Mouse (Mus musculus): ENCODE data around the gene Mpig6b. TPM values are rescaled to one million over a fixed set of nuclear protein-coding genes. Genes with fewer than 3 reads are reported as not detected.

The Mpig6b gene
- polyA plus RNA-seq, 1 experiment from 2014 or later = 0.21 TPM

DNA sequence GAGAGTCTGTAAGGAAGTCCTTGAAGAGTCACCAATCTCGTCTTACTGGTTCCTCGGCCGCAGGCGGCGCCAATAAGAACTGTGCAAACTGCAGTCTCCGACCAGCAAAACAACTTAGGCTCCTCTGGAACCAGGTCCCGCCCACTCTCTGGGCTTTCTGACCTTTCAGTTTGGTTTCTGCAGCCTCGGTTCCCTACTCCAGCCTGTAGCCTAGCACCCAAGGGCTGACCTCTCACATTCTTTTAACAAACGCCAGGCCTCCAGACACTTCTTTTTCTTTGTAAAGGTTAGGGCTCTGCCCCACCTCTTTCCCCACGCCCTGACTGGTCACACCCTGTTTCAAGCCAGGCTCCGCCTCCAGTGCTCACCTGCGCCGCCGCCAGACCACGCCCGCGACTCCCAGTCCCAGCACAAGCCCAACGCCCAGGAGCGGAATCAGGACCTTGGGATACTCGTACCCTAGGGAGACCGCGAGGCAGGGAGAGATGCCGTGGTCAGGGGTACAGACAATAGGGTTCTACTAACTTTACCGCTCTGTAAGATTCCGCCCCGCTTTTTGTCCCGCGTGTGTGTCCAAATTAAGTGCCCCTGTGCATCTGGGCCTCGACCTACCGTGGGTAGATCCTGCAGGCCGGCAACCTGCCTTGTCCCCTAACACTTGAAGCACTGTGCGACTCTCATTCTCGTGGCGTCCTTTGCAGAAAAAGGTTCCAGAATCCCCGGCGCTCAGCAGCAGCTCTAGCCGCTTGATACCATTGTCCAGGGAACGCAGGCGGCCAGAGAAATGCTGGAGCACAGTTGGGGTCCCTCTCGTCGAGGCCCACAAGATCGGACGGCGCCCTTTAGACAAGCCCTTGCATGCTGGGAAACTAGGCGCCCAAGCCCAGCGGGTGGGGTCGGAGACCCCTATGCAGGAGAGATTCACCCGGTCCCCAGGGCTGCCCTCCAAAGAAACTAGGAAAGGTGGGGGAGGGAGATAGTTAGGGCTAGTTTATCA lies 735 bp downstream of the Mpig6b start, which contains the start of gene Ly6g6c:
Gene Ly6g6c (plus strand): TSS at position 438 of the 997 bp plus-strand sequence.
- H3K4me1 ChIP-seq (ENCODE audit: control insufficient read depth, insufficient read depth, low read length) = peaks cover 11% of the 10 kb centered on the region
- DNase-seq (peak; percentile 39), ATAC-seq (ENCODE audit: low FRiP score, low TSS enrichment) (no peak)
- peak within 1 kb of the TSS; percentile 20; the same call in 1 of the 2 replicates for H3K9ac ChIP-seq (replicated peaks; ENCODE audit: low read length)
- 2% methylated on average over 48 of the region's 48 CpGs for WGBS
- H3K27me3 ChIP-seq (ENCODE audit: control insufficient read depth, insufficient read depth, low read length) = peaks cover 18% of the 10 kb centered on the region; the same call in 1 of the 2 replicates
- peaks cover 24% of the 10 kb centered on the region for H3K36me3 ChIP-seq (ENCODE audit: control insufficient read depth, insufficient read depth, low read length)
- no peaks in the 10 kb centered on the region for H3K9me3 ChIP-seq (ENCODE audit: control insufficient read depth, low read length)
- H3K4me2 ChIP-seq (ENCODE audit: low read length) = peak within 1 kb of the TSS; percentile 42
- H3K4me3 ChIP-seq (replicated peaks; ENCODE audit: low read depth, low read length) = peak within 1 kb of the TSS; percentile 19
- no peak within 1 kb of the TSS for H3K27ac ChIP-seq (replicated peaks; ENCODE audit: low read depth, low read length)

DNA sequence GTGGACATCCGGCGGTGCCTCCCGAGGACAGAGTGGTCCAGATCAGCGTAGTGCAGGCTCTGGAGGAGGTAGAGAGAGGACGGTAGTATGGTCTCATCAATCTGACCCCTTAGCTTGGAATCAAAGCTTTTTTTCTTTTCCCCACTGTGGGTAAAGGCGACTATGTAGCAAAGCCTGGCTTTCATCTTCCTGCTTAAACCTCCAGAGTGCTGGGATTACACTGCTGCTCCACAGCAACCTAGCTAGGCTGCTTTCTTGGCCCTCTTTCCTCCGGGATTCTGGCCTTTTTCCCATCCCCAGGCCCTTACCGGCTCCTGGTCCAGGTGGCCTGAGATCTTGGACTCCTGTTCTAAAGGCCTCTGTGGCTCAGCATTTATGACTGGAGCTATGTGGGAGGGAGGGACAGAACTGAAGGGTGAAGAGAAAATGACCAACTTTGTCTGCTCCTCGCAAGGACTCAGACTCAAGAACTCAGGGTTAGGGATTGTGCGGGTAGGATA lies 1.6 kb downstream of the Mpig6b start:
- DNase-seq = no peak
- H3K27me3 ChIP-seq (ENCODE audit: control insufficient read depth, insufficient read depth, low read length) = peaks cover 18% of the 10 kb centered on the region; the same call in 1 of the 2 replicates
- H3K9me3 ChIP-seq (ENCODE audit: control insufficient read depth, low read length) = no peaks in the 10 kb centered on the region
- H3K4me1 ChIP-seq (ENCODE audit: control insufficient read depth, insufficient read depth, low read length) = peaks cover 16% of the 10 kb centered on the region
- 33% methylated on average over 10 of the region's 10 CpGs for WGBS
- H3K4me3 ChIP-seq (replicated peaks; ENCODE audit: low read depth, low read length) = no peak overlapping the region
- peak overlapping the region; percentile 20; the same call in 1 of the 2 replicates for H3K9ac ChIP-seq (replicated peaks; ENCODE audit: low read length)
- peak overlapping the region; percentile 42 for H3K4me2 ChIP-seq (ENCODE audit: low read length)
- ATAC-seq (ENCODE audit: low FRiP score, low TSS enrichment) = no peak
- H3K36me3 ChIP-seq (ENCODE audit: control insufficient read depth, insufficient read depth, low read length) = peaks cover 24% of the 10 kb centered on the region
- no peak overlapping the region for H3K27ac ChIP-seq (replicated peaks; ENCODE audit: low read depth, low read length)

DNA sequence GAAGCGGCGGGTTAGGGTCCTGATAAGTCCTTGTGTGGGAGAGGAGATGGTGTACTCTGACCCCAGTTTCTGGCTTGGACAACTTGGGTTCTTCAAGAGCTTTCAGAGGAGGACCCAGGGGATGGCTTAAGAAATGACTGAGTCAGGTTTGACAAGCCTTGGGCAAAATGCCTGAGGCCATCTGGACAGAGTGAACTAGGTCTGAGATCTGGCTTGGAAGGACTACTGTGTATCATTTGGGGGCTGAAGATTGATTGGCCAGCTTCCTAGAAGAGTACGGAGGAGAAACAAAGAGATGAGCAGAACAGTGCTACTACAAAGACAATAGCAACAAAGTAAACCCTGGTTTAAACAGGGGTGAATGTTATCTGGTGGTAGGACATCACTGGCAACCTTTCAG lies 2.5 kb downstream of the Mpig6b start:
- H3K4me3 ChIP-seq (replicated peaks; ENCODE audit: low read depth, low read length) = no peak overlapping the region
- no peak overlapping the region for H3K27ac ChIP-seq (replicated peaks; ENCODE audit: low read depth, low read length)
- H3K27me3 ChIP-seq (ENCODE audit: control insufficient read depth, insufficient read depth, low read length) = peaks cover 18% of the 10 kb centered on the region; the same call in 1 of the 2 replicates
- H3K36me3 ChIP-seq (ENCODE audit: control insufficient read depth, insufficient read depth, low read length) = peaks cover 24% of the 10 kb centered on the region
- no peak overlapping the region for H3K4me2 ChIP-seq (ENCODE audit: low read length)
- ATAC-seq (ENCODE audit: low FRiP score, low TSS enrichment) = no peak
- H3K9me3 ChIP-seq (ENCODE audit: control insufficient read depth, low read length) = no peaks in the 10 kb centered on the region
- H3K4me1 ChIP-seq (ENCODE audit: control insufficient read depth, insufficient read depth, low read length) = peaks cover 17% of the 10 kb centered on the region
- H3K9ac ChIP-seq (replicated peaks; ENCODE audit: low read length) = no peak overlapping the region
- no peak for DNase-seq
- WGBS = 94% methylated on average over 3 of the region's 3 CpGs

DNA sequence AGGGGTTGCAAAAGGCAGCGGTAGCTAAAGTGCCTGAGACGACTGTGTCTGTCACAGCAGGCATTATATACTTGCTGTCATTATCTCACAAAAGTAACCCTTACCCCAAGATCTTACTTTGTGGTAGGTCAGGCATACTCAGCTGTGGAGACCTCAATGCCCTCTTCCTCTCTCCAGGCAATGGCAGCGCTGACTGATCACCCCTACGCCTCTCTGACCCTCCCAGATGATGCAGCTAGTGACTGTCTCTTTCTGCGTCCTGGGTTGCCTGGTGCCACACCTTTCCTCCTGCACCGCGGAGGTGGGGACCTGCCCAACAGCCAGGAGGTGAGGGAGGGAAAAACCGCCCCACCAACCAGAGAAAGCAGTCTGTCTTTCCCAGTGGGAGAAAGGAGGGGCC lies 4.7 kb downstream of the Mpig6b start:
- no peak overlapping the region for H3K4me2 ChIP-seq (ENCODE audit: low read length)
- no peaks in the 10 kb centered on the region for H3K9me3 ChIP-seq (ENCODE audit: control insufficient read depth, low read length)
- H3K27ac ChIP-seq (replicated peaks; ENCODE audit: low read depth, low read length) = no peak overlapping the region
- 89% methylated on average over 8 of the region's 8 CpGs for WGBS
- no peak overlapping the region for H3K4me3 ChIP-seq (replicated peaks; ENCODE audit: low read depth, low read length)
- DNase-seq (no peak), ATAC-seq (ENCODE audit: low FRiP score, low TSS enrichment) (no peak)
- H3K4me1 ChIP-seq (ENCODE audit: control insufficient read depth, insufficient read depth, low read length) = peaks cover 21% of the 10 kb centered on the region
- peaks cover 29% of the 10 kb centered on the region for H3K36me3 ChIP-seq (ENCODE audit: control insufficient read depth, insufficient read depth, low read length)
- H3K9ac ChIP-seq (replicated peaks; ENCODE audit: low read length) = no peak overlapping the region
- H3K27me3 ChIP-seq (ENCODE audit: control insufficient read depth, insufficient read depth, low read length) = peaks cover 18% of the 10 kb centered on the region; the same call in 1 of the 2 replicates

DNA sequence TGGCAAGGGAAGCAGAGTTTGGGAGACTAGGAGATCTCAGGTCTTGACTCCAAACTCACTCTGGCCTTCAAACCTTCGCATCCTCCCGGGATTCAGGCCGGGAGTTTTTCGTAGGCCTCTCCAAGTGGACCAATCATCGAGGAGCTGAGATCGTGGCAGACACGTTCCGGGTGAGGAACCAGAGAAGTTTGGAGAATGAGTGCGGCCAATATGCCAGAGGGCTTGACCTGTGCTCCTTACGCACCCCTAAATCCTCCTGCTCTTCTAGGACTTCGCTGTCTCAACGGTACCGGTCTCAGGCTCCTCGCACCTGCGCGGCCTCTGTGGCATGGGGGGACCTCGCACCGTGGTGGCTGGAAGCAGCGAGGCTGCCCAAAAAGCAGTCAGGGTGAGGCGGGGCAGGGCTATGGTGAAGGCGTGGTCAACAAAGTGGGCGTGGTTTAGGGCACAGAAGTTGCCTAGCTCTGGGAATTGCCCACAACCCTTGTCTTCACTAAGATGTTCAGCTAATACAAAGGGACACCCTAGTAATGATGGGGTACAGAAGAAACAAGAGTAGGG lies 5.2 kb downstream of the Mpig6b start:
- 67% methylated on average over 22 of the region's 22 CpGs for WGBS
- Histone ChIP-seq H3K9ac (replicated peaks; ENCODE audit: low read length) (no peak overlapping the region), H3K9me3 (ENCODE audit: control insufficient read depth, low read length) (no peaks in the 10 kb centered on the region), H3K27ac (replicated peaks; ENCODE audit: low read depth, low read length) (no peak overlapping the region), H3K4me1 (ENCODE audit: control insufficient read depth, insufficient read depth, low read length) (peaks cover 21% of the 10 kb centered on the region), H3K36me3 (ENCODE audit: control insufficient read depth, insufficient read depth, low read length) (peaks cover 34% of the 10 kb centered on the region), H3K4me3 (replicated peaks; ENCODE audit: low read depth, low read length) (peak overlapping the region; percentile 58), H3K4me2 (ENCODE audit: low read length) (peak overlapping the region; percentile 91), H3K27me3 (ENCODE audit: control insufficient read depth, insufficient read depth, low read length) (peaks cover 18% of the 10 kb centered on the region; the same call in 1 of the 2 replicates)
- DNase-seq = no peak
- no peak for ATAC-seq (ENCODE audit: low FRiP score, low TSS enrichment)

DNA sequence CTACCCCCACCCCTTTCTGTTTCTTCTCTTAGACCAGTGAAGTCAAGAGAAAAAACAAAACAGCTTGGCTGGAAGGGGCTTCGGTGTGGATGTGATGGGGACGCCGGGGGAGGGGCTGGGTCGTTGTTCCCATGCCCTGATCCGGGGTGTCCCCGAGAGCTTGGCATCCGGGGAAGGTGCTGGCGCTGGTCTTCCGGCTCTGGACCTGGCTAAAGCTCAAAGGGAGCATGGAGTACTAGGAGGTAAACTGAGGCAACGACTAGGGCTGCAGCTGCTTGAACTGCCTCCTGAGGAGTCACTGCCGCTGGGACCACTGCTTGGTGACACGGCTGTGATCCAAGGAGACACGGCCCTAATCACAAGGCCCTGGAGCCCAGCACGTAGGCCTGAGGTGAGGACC lies 5.9 kb downstream of the Mpig6b start:
- Histone ChIP-seq H3K9ac (replicated peaks; ENCODE audit: low read length) (peak overlapping the region; percentile 64), H3K4me2 (ENCODE audit: low read length) (peak overlapping the region; percentile 91), H3K27ac (replicated peaks; ENCODE audit: low read depth, low read length) (0 out of 2 replicates have a peak overlapping the region, but pooled peaks have one; percentile 86), H3K27me3 (ENCODE audit: control insufficient read depth, insufficient read depth, low read length) (peaks cover 16% of the 10 kb centered on the region; the same call in 1 of the 2 replicates), H3K4me3 (replicated peaks; ENCODE audit: low read depth, low read length) (peak overlapping the region; percentile 58), H3K36me3 (ENCODE audit: control insufficient read depth, insufficient read depth, low read length) (peaks cover 34% of the 10 kb centered on the region), H3K4me1 (ENCODE audit: control insufficient read depth, insufficient read depth, low read length) (peaks cover 19% of the 10 kb centered on the region), H3K9me3 (ENCODE audit: control insufficient read depth, low read length) (no peaks in the 10 kb centered on the region)
- DNase-seq = no peak
- no peak; the same call in 1 of the 2 replicates for ATAC-seq (ENCODE audit: low FRiP score, low TSS enrichment)
- WGBS = 25% methylated on average over 14 of the region's 14 CpGs

DNA sequence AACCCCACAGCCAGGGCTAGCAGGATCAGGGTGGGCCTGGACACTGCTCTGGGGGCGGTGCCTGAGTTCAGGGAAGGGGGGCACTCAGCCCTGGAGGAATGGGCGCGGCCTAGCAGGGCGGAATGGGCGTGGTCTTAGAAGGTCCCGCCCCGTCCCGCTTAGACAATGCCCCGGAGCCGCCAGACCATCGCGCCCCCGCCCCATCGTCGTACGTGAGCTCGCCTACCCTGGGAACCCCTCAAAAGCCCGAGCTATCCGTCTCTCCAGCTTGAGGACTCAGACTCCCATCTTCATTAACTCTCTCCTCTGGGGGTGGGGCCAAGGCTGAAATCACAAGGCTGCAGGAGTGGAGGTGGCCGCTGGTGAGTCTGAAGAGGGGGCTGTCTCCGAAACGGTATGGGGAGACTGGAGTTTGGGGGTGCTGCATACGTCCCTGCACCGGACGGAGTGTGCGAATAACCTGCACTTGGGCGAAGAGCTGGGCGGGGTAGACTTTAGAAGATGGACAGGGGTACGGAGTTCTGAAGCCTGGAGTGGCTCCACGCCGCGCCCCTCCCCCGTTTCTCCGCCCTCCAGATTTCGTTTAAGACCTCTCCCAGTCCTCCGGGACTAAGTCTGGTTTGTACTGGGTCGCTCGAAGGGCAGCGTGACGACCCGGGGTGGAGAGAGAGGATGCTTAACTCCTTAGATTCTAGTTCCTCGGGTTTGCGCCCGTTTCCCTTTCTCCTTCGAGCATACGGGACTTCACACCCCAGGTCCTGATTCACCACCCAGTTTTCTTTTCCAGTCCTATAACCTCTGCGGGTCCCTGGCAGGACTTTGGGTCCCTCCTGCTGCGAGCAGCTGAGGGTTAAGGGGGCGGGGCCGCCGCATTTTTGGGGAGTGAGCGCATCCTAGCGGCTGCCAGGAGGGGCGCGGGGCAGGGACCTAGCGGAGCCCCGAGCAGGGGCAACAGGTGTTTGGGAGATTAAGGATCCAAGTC lies 6.8 kb downstream of the Mpig6b start, which contains the start of gene Ddah2:
Gene Ddah2 (plus strand): TSS at position 125 of the 982 bp plus-strand sequence.
- peaks cover 16% of the 10 kb centered on the region for H3K4me1 ChIP-seq (ENCODE audit: control insufficient read depth, insufficient read depth, low read length)
- ATAC-seq (ENCODE audit: low FRiP score, low TSS enrichment) = peak; percentile 91
- H3K9ac ChIP-seq (replicated peaks; ENCODE audit: low read length) = peak within 1 kb of the TSS; percentile 64
- H3K4me2 ChIP-seq (ENCODE audit: low read length) = peak within 1 kb of the TSS; percentile 91
- no peaks in the 10 kb centered on the region for H3K9me3 ChIP-seq (ENCODE audit: control insufficient read depth, low read length)
- H3K36me3 ChIP-seq (ENCODE audit: control insufficient read depth, insufficient read depth, low read length) = peaks cover 36% of the 10 kb centered on the region
- peak within 1 kb of the TSS; percentile 86 for H3K27ac ChIP-seq (replicated peaks; ENCODE audit: low read depth, low read length)
- 0 out of 2 replicates have a peak, but pooled peaks cover 7% of the 10 kb centered on the region for H3K27me3 ChIP-seq (ENCODE audit: control insufficient read depth, insufficient read depth, low read length)
- WGBS = under 1% methylated on average over 57 of the region's 57 CpGs
- H3K4me3 ChIP-seq (replicated peaks; ENCODE audit: low read depth, low read length) = peak within 1 kb of the TSS; percentile 58
- peak; percentile 95 for DNase-seq

All from midbrain, embryonic 14.5 days (tissue).